Mouse (Mus musculus) stomach, postnatal 0 days (tissue): ENCODE data around the gene Upk2. TPM values are rescaled to one million over a fixed set of nuclear protein-coding genes. Genes with fewer than 3 reads are reported as not detected.
"Not testable (repeated sequence)": the region's sequence is repeated elsewhere in the genome, so short reads cannot be mapped to it uniquely, and the experiment has no call there.

Source experiments
- ATAC-seq: fragments of 200-750 bp; cut with Nextera tagmentation; 2 replicates; pipeline ENCODE4 v1.8.0; 2017; ENCODE audit not compliant: low FRiP score, low TSS enrichment
- DNase-seq: peaks from one replicate; pipeline ENCODE4 v3.0.0-alpha.2; 2016; ENCODE audit warnings: low spot score
- H3K27ac ChIP-seq: fragments of 300-500 bp; sonication (generic); replicated peaks from 2 replicates; pipeline ENCODE4 v1.5.1; 2014; ENCODE audit warnings: mild to moderate bottlenecking, control low read depth
- H3K27me3 ChIP-seq: fragments of 300-500 bp; sonication (generic); 2 replicates; pipeline ENCODE4 v1.6.1; 2014; ENCODE audit warnings: low read length; ENCODE audit not compliant: control insufficient read depth, insufficient read depth
- H3K36me3 ChIP-seq: fragments of 300-500 bp; sonication (generic); 2 replicates; pipeline ENCODE4 v1.6.1; 2014; ENCODE audit warnings: low read length, mixed read lengths; ENCODE audit not compliant: control insufficient read depth, insufficient read depth
- H3K4me1 ChIP-seq: fragments of 300-500 bp; sonication (generic); replicated peaks from 2 replicates; pipeline ENCODE4 v1.6.1; 2014; ENCODE audit warnings: antibody characterized with exemption; ENCODE audit not compliant: control insufficient read depth, insufficient read depth
- H3K4me2 ChIP-seq: fragments of 300-500 bp; sonication (generic); replicated peaks from 2 replicates; pipeline ENCODE4 v1.6.1; 2014; ENCODE audit warnings: low read depth, mild to moderate bottlenecking, control low read depth, moderate library complexity
- H3K4me3 ChIP-seq: fragments of 300-500 bp; sonication (generic); 2 replicates; pipeline ENCODE4 v1.5.1; 2014; ENCODE audit warnings: low read depth, low read length, control low read depth
- H3K9ac ChIP-seq: fragments of 300-500 bp; sonication (generic); 2 replicates; pipeline ENCODE4 v1.6.1; 2014; ENCODE audit warnings: mild to moderate bottlenecking, low read length, control low read depth, mixed read lengths
- H3K9me3 ChIP-seq: fragments of 300-500 bp; sonication (generic); 2 replicates; pipeline ENCODE4 v1.6.1; 2016; ENCODE audit warnings: low read length; ENCODE audit not compliant: control insufficient read depth
- CTCF ChIP-seq: IDR thresholded peaks from 2 replicates; pipeline ENCODE4 v1.5.1; 2016; ENCODE audit warnings: antibody characterized with exemption, low read depth, mild to moderate bottlenecking, moderate library complexity
- EP300 ChIP-seq: optimal IDR thresholded peaks from 2 replicates; pipeline ENCODE3; 2016; ENCODE audit warnings: antibody characterized with exemption
- WGBS: fragments of 180-500 bp; shearing (Covaris S2); extraction: QIAGEN DNeasy Blood & Tissue Kit; methylation state at CpG from one replicate; pipeline ENCODE4 v1.1.7; 2014; 5-methylcytosine and 5-hydroxymethylcytosine counted together
- polyA plus RNA-seq: library from polyadenylated mRNA; unstranded; fragments of >200 nt; fragmentation: Nextera tagmentation; extraction: Ambion mirVana; gene quantifications from 2 replicates; pipeline ENCODE4 v1.2.1, GENCODE M21; 2015

The Upk2 gene
- polyA plus RNA-seq, 1 experiment from 2014 or later: 5.4 TPM

- no peak for ATAC-seq
- DNase-seq: no peak
- no peaks in the 10 kb centered on the region for H3K4me1 ChIP-seq
- no peak within 1 kb of the TSS for H3K4me2 ChIP-seq
- TF ChIP-seq EP300 (no peak), CTCF (no peak)
- no peaks in the 10 kb centered on the region for H3K9me3 ChIP-seq
- H3K4me3 ChIP-seq: no peak within 1 kb of the TSS
- 69% methylated on average over 19 of the region's 19 CpGs for WGBS
- no peaks in the 10 kb centered on the region for H3K27me3 ChIP-seq
- no peaks in the 10 kb centered on the region for H3K36me3 ChIP-seq
- no peak within 1 kb of the TSS for H3K9ac ChIP-seq
- H3K27ac ChIP-seq: no peak within 1 kb of the TSS
Observed at GRCm38 (mm10) chr9:44440961-44441360, 13.8 kb downstream of the Upk2 start, which contains the start of gene Foxr1. TSS of gene Foxr1 (minus strand) at chr9:44441136.

- Histone ChIP-seq H3K4me2 (no peak overlapping the region), H3K9me3 (no peaks in the 10 kb centered on the region), H3K36me3 (no peaks in the 10 kb centered on the region), H3K4me3 (no peak overlapping the region), H3K27ac (no peak overlapping the region), H3K4me1 (no peaks in the 10 kb centered on the region), H3K27me3 (no peaks in the 10 kb centered on the region), H3K9ac (no peak overlapping the region)
- DNase-seq (no peak), ATAC-seq (no peak)
- WGBS: 74% methylated on average over 6 of the region's 6 CpGs
- TF ChIP-seq EP300 (no peak), CTCF (no peak)
Observed at GRCm38 (mm10) chr9:44435747-44436146, 19.0 kb downstream of the Upk2 start.

- no peaks in the 10 kb centered on the region for H3K36me3 ChIP-seq
- DNase-seq: no peak
- H3K27ac ChIP-seq: no peak overlapping the region
- WGBS: 44% methylated on average over 5 of the region's 5 CpGs
- H3K4me2 ChIP-seq: no peak overlapping the region
- H3K27me3 ChIP-seq: no peaks in the 10 kb centered on the region
- ATAC-seq: no peak
- no peaks in the 10 kb centered on the region for H3K9me3 ChIP-seq
- TF ChIP-seq EP300: no peak
- no peak for TF ChIP-seq CTCF
- H3K4me3 ChIP-seq: no peak overlapping the region
- no peak overlapping the region for H3K9ac ChIP-seq
- no peaks in the 10 kb centered on the region for H3K4me1 ChIP-seq
Observed at GRCm38 (mm10) chr9:44432577-44433185, 22.1 kb downstream of the Upk2 start.

GRCm38 (mm10) chr9:44423576-44423975, 31.2 kb downstream of the Upk2 start:
- Histone ChIP-seq H3K27me3 (no peaks in the 10 kb centered on the region), H3K9me3 (no peaks in the 10 kb centered on the region), H3K27ac (no peak overlapping the region), H3K4me2 (no peak overlapping the region), H3K4me3 (no peak overlapping the region), H3K36me3 (no peaks in the 10 kb centered on the region), H3K4me1 (no peaks in the 10 kb centered on the region), H3K9ac (no peak overlapping the region)
- TF ChIP-seq EP300 (no peak), CTCF (no peak)
- no peak for ATAC-seq
- 78% methylated on average over 4 of the region's 4 CpGs for WGBS
- no peak for DNase-seq

- 70% methylated on average over 5 of the region's 5 CpGs for WGBS
- ATAC-seq: no peak
- no peak overlapping the region for H3K4me3 ChIP-seq
Observed at GRCm38 (mm10) chr9:44420280-44420898, 34.4 kb downstream of the Upk2 start.

GRCm38 (mm10) chr9:44419730-44420129, 35.0 kb downstream of the Upk2 start:
- not testable (repeated sequence) for H3K36me3 ChIP-seq, ATAC-seq, H3K4me2 ChIP-seq, H3K9me3 ChIP-seq, DNase-seq, H3K4me1 ChIP-seq, H3K4me3 ChIP-seq, H3K9ac ChIP-seq, H3K27ac ChIP-seq, H3K27me3 ChIP-seq
- WGBS: 90% methylated on average over 9 of the region's 9 CpGs

More at GRCm38 (mm10) chr9:44420280-44420898, 34.4 kb downstream of the Upk2 start:
- Histone ChIP-seq H3K36me3 (no peaks in the 10 kb centered on the region), H3K27me3 (no peaks in the 10 kb centered on the region), H3K4me2 (no peak overlapping the region), H3K9me3 (no peaks in the 10 kb centered on the region), H3K27ac (no peak overlapping the region), H3K9ac (no peak overlapping the region), H3K4me1 (peaks cover 4% of the 10 kb centered on the region; the same call in 1 of the 2 replicates)
- TF ChIP-seq EP300: no peak
- TF ChIP-seq CTCF: no peak
- DNase-seq: no peak
